Mouse (Mus musculus) hindbrain, embryonic 11.5 days (tissue): ENCODE results near the gene Gm11983. TPM values are rescaled to one million over a fixed set of nuclear protein-coding genes. Genes with fewer than 3 reads are reported as not detected.
"Not testable (repeated sequence)": the region's sequence is repeated elsewhere in the genome, so short reads cannot be mapped to it uniquely, and the experiment has no call there.

Experiments
- ATAC-seq: fragments of 200-750 bp; cut with Nextera tagmentation; 2 replicates; pipeline ENCODE4 v1.8.0; 2017; ENCODE audit warnings: mild to moderate bottlenecking, moderate TSS enrichment, moderate library complexity; ENCODE audit not compliant: low FRiP score
- DNase-seq: peaks from one replicate; pipeline ENCODE4 v3.0.0-alpha.2; 2015; ENCODE audit warnings: low spot score
- H3K27ac ChIP-seq: fragments of 300-500 bp; sonication (generic); 2 replicates; pipeline ENCODE4 v1.5.1; 2014; ENCODE audit warnings: mild to moderate bottlenecking, low read depth, low read length
- H3K27me3 ChIP-seq: fragments of 300-500 bp; sonication (generic); 2 replicates; pipeline ENCODE4 v1.6.1; 2014; ENCODE audit warnings: mild to moderate bottlenecking, low read length, moderate library complexity, mixed read lengths; ENCODE audit not compliant: control insufficient read depth, insufficient read depth
- H3K36me3 ChIP-seq: fragments of 300-500 bp; sonication (generic); 2 replicates; pipeline ENCODE4 v1.6.1; 2014; ENCODE audit warnings: mild to moderate bottlenecking, low read length, moderate library complexity, mixed read lengths; ENCODE audit not compliant: control insufficient read depth, insufficient read depth
- H3K4me1 ChIP-seq: fragments of 300-500 bp; sonication (generic); replicated peaks from 2 replicates; pipeline ENCODE4 v1.6.1; 2014; ENCODE audit warnings: low read length, mixed read lengths; ENCODE audit not compliant: control insufficient read depth, insufficient read depth
- H3K4me2 ChIP-seq: fragments of 300-500 bp; sonication (generic); replicated peaks from 2 replicates; pipeline ENCODE4 v1.6.1; 2014; ENCODE audit warnings: mild to moderate bottlenecking, low read depth, low read length
- H3K4me3 ChIP-seq: fragments of 300-500 bp; sonication (generic); 2 replicates; pipeline ENCODE4 v1.5.1; 2014; ENCODE audit warnings: low read depth, low read length
- H3K9ac ChIP-seq: fragments of 300-500 bp; sonication (generic); 2 replicates; pipeline ENCODE4 v1.6.1; 2014; ENCODE audit warnings: low read depth, low read length
- H3K9me3 ChIP-seq: fragments of 300-500 bp; sonication (generic); 2 replicates; pipeline ENCODE4 v1.6.1; 2016; ENCODE audit warnings: low read length; ENCODE audit not compliant: control insufficient read depth
- WGBS: fragments of 180-500 bp; shearing (Covaris S2); extraction: QIAGEN DNeasy Blood & Tissue Kit; methylation state at CpG from one replicate; pipeline ENCODE4 v1.1.7; 2014; 5-methylcytosine and 5-hydroxymethylcytosine counted together
- polyA plus RNA-seq: library from polyadenylated mRNA; unstranded; fragments of >200 nt; fragmentation: Nextera tagmentation; extraction: Ambion mirVana; gene quantifications from 2 replicates; pipeline ENCODE4 v1.2.1, GENCODE M21; 2014

The Gm11983 gene
- polyA plus RNA-seq, 1 experiment from 2014 or later: not detected

DNA sequence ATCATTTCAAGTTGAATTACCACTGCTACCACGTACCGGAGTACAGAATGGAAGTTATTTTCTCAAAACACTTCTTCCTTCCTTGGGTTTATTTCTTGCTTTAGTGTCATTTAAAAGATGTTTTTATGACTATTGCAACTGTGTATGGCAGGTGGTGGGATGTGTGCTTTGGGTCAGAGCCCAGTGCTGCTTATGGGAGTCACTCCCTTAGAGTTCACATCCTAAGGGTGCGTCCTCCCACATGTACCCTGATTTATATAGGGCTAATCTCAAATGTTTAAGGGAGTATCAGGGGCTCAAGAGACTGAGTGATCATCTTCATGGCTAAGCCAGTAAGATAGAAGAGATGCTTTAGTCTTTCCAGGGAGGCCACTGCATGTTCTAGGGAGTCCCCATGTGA is 11.3 kb downstream of the Gm11983 start:
- Histone ChIP-seq H3K9me3 (no peaks in the 10 kb centered on the region), H3K27me3 (no peaks in the 10 kb centered on the region), H3K27ac (no peak overlapping the region), H3K4me1 (no peaks in the 10 kb centered on the region), H3K36me3 (no peaks in the 10 kb centered on the region), H3K4me2 (no peak overlapping the region), H3K4me3 (no peak overlapping the region), H3K9ac (no peak overlapping the region)
- DNase-seq (no peak), ATAC-seq (no peak)
- 97% methylated on average over 3 of the region's 3 CpGs for WGBS

DNA sequence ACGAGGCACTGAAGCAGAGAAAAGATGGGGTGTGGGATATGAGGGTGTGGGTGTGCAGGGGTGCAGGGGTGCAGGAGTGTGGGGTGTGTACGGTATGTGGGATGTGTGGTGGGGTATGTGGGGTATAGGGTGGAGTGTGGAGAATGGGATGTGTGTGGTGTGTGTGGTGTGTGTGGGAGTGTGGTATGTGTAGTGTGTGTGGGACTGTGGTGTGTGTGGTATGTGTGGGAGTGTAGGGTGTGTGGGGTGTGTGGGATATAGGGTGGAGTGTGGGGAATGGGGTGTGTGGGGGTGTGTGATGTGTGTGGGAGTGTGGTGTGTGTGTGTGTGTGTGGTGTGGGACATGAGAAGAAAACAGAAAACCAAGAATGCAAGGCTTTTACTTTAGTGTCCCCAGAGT is 14.3 kb downstream of the Gm11983 start:
- Histone ChIP-seq H3K27me3 (no peaks in the 10 kb centered on the region), H3K9ac (no peak overlapping the region)
- WGBS: 91% methylated on average over 2 of the region's 2 CpGs

DNA sequence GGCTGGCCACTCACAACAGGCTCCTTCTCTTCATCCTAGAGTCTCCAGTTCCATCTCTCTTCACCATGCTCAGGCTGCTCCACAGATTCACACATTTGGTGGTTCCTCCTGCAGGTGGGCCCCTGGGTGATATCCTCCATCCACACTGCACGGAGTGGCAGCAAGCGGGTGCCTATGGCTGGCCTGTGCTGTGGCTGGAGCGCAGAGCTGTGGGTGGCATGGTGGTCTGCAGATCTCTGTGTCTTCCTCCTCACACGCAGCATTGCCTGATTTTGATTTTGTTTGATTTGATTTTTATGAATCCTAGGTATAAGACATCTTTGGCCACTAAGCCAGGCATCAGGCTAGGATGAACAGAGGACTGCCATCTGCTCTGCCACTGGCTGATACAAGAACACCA is 23.0 kb downstream of the Gm11983 start:
- ATAC-seq (no peak), DNase-seq (no peak)
- no peaks in the 10 kb centered on the region for H3K27me3 ChIP-seq
- no peaks in the 10 kb centered on the region for H3K36me3 ChIP-seq
- no peaks in the 10 kb centered on the region for H3K4me1 ChIP-seq
- no peak overlapping the region for H3K4me2 ChIP-seq
- whole genome bisulfite sequencing: 92% methylated on average over 4 of the region's 4 CpGs
- H3K27ac ChIP-seq: no peak overlapping the region
- H3K4me3 ChIP-seq: no peak overlapping the region
- no peaks in the 10 kb centered on the region for H3K9me3 ChIP-seq
- no peak overlapping the region for H3K9ac ChIP-seq

More for the DNA sequence above, 14.3 kb downstream of the Gm11983 start:
- Histone ChIP-seq H3K27ac (no peak overlapping the region), H3K4me1 (no peaks in the 10 kb centered on the region), H3K4me3 (no peak overlapping the region), H3K4me2 (no peak overlapping the region), H3K36me3 (no peaks in the 10 kb centered on the region), H3K9me3 (no peaks in the 10 kb centered on the region)
- DNase-seq: no peak
- no peak for ATAC-seq

DNA sequence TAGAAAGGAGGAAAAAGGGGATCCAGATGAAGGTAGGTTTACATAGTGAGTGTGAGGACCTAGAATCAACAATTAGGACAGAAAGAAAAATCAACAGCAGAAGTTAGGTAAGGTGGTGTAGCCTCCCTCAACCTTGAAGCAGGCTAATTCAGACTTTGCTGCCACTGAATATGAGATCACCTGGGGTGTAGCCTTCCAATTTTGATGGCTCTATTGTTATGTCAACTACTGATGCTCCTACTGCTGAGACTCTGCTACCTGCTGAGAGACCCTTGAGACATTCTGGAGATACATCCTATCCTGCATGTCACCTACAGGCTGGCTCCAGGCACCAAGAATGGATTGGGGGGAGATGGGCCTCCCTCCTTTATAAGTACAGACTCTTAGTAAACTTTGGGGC is 34.6 kb downstream of the Gm11983 start:
- H3K36me3 ChIP-seq, H3K27me3 ChIP-seq, DNase-seq, H3K9me3 ChIP-seq, ATAC-seq, H3K4me3 ChIP-seq, H3K27ac ChIP-seq, H3K9ac ChIP-seq, H3K4me1 ChIP-seq, H3K4me2 ChIP-seq: not testable (repeated sequence)

DNA sequence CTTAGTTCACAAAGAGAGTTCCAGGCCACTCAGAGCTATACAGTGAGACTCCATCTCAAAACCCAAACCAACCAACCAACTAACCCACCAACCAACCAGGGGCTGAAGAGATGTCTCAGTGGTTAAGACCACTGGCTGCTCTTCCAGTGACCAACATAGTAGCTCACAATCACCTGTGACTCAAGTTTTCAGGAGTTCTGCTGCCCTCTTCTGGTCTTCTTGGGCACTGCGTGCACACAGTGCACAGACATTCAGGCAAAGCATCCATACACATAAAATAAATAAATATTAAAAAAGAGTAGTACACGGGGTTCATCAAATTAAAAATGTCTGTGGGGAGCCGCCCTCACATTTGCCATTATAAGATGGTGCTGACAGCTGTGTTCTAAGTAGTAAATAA is 46.8 kb downstream of the Gm11983 start:
- H3K27me3 ChIP-seq: no peaks in the 10 kb centered on the region
- DNase-seq (no peak), ATAC-seq (no peak)

More for the DNA sequence above, 46.8 kb downstream of the Gm11983 start:
- no peak overlapping the region for H3K27ac ChIP-seq
- WGBS: 91% methylated on average over 3 of the region's 3 CpGs
- no peaks in the 10 kb centered on the region for H3K36me3 ChIP-seq
- H3K9ac ChIP-seq: no peak overlapping the region
- H3K4me1 ChIP-seq: no peaks in the 10 kb centered on the region
- H3K9me3 ChIP-seq: no peaks in the 10 kb centered on the region
- H3K4me2 ChIP-seq: no peak overlapping the region
- no peak overlapping the region for H3K4me3 ChIP-seq

Other genes with a start within 250 kb of the Gm11983 start
- gene Nacad, start 231.6 kb downstream of the Gm11983 start, polyA plus RNA-seq: 44.3 and 44.8 TPM in 2 replicates
- gene Tbrg4, start 211.6 kb downstream of the Gm11983 start, polyA plus RNA-seq: 31.8 and 34.6 TPM in 2 replicates
- gene Wap, start 199.0 kb downstream of the Gm11983 start, polyA plus RNA-seq: not detected in 2 replicates
- gene Ramp3, start 179.1 kb downstream of the Gm11983 start, polyA plus RNA-seq: 4.3 and 6.7 TPM in 2 replicates
- 1.8 and 2.0 TPM in 2 replicates for gene Adcy1, start 225.8 kb upstream of the Gm11983 start, polyA plus RNA-seq